21 mouse cellular contexts compared by ENCODE assay signal in genomic region chr12:57624011-57624608, GRCm38 (mm10).
DNase-seq lines count a peak whose midpoint lies in the region; ATAC-seq and TF ChIP-seq lines count a peak whose summit lies in the region.
"Had no signal": no experiment of that assay in that cellular context is flagged by ENCODE, and none has a peak within 500 bp of the region (broad histone marks: within the 10 kb centered on the region; RNA-seq: fewer than 3 reads in every experiment).

No protein-coding gene starts in this region.

- no peak overlapping the region for H3K9ac ChIP-seq in midbrain, embryonic 11.5 days (ENCODE audit: low read length)
- H3K9ac ChIP-seq in midbrain, embryonic 16.5 days (ENCODE audit: low read depth, low read length), result no peak overlapping the region
- H3K9ac ChIP-seq in midbrain, postnatal 0 days (replicated peaks; ENCODE audit: low read length, poor library complexity, severe bottlenecking), result no peak overlapping the region
- no peak overlapping the region for H3K9ac ChIP-seq in forebrain, embryonic 14.5 days (ENCODE audit: low read length)
- H3K9ac ChIP-seq: forebrain, embryonic 13.5 days; hindbrain, embryonic 12.5 days; liver, embryonic 13.5 days had no signal

- TF ChIP-seq CTCF in midbrain, postnatal 0 days (IDR thresholded peaks at IDR 0.05), result no peak

- 24% methylated on average over 4 of the region's 4 CpGs for WGBS in heart, embryonic 10.5 days
- WGBS in midbrain, embryonic 11.5 days, result 34% methylated on average over 4 of the region's 4 CpGs
- WGBS in midbrain, embryonic 16.5 days, result 21% methylated on average over 4 of the region's 4 CpGs
- 24% methylated on average over 4 of the region's 4 CpGs for WGBS in midbrain, postnatal 0 days
- 15% methylated on average over 4 of the region's 4 CpGs for WGBS in forebrain, embryonic 14.5 days

- intact Hi-C loops in heart, postnatal 14 days (cut with DNase I), result no loop called here

- H3K4me3 ChIP-seq in heart, embryonic 10.5 days, result no peak overlapping the region; the same call in 1 of the 2 replicates
- no peak overlapping the region for H3K4me3 ChIP-seq in midbrain, embryonic 11.5 days (ENCODE audit: low read depth, low read length)
- H3K4me3 ChIP-seq in midbrain, embryonic 16.5 days (ENCODE audit: low read depth, low read length), result no peak overlapping the region
- H3K4me3 ChIP-seq in midbrain, postnatal 0 days (ENCODE audit: low read depth, low read length), result no peak overlapping the region
- H3K4me3 ChIP-seq in forebrain, embryonic 14.5 days (ENCODE audit: low read depth, low read length), result no peak overlapping the region
- H3K4me3 ChIP-seq: forebrain, embryonic 13.5 days; hindbrain, embryonic 12.5 days; left cerebral cortex, adult 2 months; liver, embryonic 13.5 days had no signal

- H3K36me3 ChIP-seq in heart, embryonic 10.5 days, result no peaks in the 10 kb centered on the region
- H3K36me3 ChIP-seq in midbrain, embryonic 11.5 days (ENCODE audit: control insufficient read depth, insufficient read depth, low read length), result no peaks in the 10 kb centered on the region
- H3K36me3 ChIP-seq in midbrain, embryonic 16.5 days (ENCODE audit: control insufficient read depth, insufficient read depth, low read length), result no peaks in the 10 kb centered on the region
- no peaks in the 10 kb centered on the region for H3K36me3 ChIP-seq in midbrain, postnatal 0 days (ENCODE audit: insufficient read depth, low read length)
- no peaks in the 10 kb centered on the region for H3K36me3 ChIP-seq in forebrain, embryonic 14.5 days (ENCODE audit: control insufficient read depth, insufficient read depth, low read length)
- H3K36me3 ChIP-seq: hindbrain, embryonic 12.5 days; liver, embryonic 13.5 days had no signal

- no peaks in the 10 kb centered on the region for H3K9me3 ChIP-seq in heart, embryonic 10.5 days
- H3K9me3 ChIP-seq in midbrain, embryonic 11.5 days (ENCODE audit: control insufficient read depth, low read length), result no peaks in the 10 kb centered on the region
- H3K9me3 ChIP-seq in midbrain, embryonic 16.5 days (replicated peaks; ENCODE audit: control insufficient read depth, low read length, poor library complexity, severe bottlenecking), result no peaks in the 10 kb centered on the region
- H3K9me3 ChIP-seq in midbrain, postnatal 0 days (ENCODE audit: low read length), result no peaks in the 10 kb centered on the region
- H3K9me3 ChIP-seq in forebrain, embryonic 14.5 days (replicated peaks; ENCODE audit: control insufficient read depth, low read length), result no peaks in the 10 kb centered on the region
- H3K9me3 ChIP-seq: forebrain, embryonic 13.5 days; hindbrain, embryonic 12.5 days; liver, embryonic 13.5 days had no signal

- 0 out of 2 replicates have a peak, but pooled peaks cover 6% of the 10 kb centered on the region for H3K4me1 ChIP-seq in heart, embryonic 10.5 days
- 0 out of 2 replicates have a peak, but pooled peaks cover 4% of the 10 kb centered on the region for H3K4me1 ChIP-seq in midbrain, embryonic 11.5 days (ENCODE audit: control insufficient read depth, insufficient read depth, low read length)
- no peaks in the 10 kb centered on the region for H3K4me1 ChIP-seq in midbrain, embryonic 16.5 days (ENCODE audit: control insufficient read depth, insufficient read depth, low read length)
- H3K4me1 ChIP-seq in midbrain, postnatal 0 days (ENCODE audit: insufficient read depth, low read length), result no peaks in the 10 kb centered on the region
- no peaks in the 10 kb centered on the region for H3K4me1 ChIP-seq in forebrain, embryonic 14.5 days (ENCODE audit: control insufficient read depth, insufficient read depth, low read length)
- H3K4me1 ChIP-seq: hindbrain, embryonic 12.5 days; liver, embryonic 13.5 days had no signal

- 0 out of 2 replicates have a peak overlapping the region, but pooled peaks have one; percentile 22 for H3K27ac ChIP-seq in heart, embryonic 10.5 days
- H3K27ac ChIP-seq in midbrain, embryonic 11.5 days (ENCODE audit: low read depth, low read length), result no peak overlapping the region
- no peak overlapping the region for H3K27ac ChIP-seq in midbrain, embryonic 16.5 days (ENCODE audit: low read length)
- no peak overlapping the region for H3K27ac ChIP-seq in midbrain, postnatal 0 days (ENCODE audit: low read depth, low read length)
- H3K27ac ChIP-seq in forebrain, embryonic 14.5 days (ENCODE audit: low read depth, low read length), result no peak overlapping the region
- H3K27ac ChIP-seq: forebrain, embryonic 13.5 days; hindbrain, embryonic 12.5 days; left cerebral cortex, adult 2 months; liver, embryonic 13.5 days had no signal

- no peaks in the 10 kb centered on the region for H3K27me3 ChIP-seq in heart, embryonic 10.5 days (ENCODE audit: insufficient read depth, poor library complexity, severe bottlenecking)
- no peaks in the 10 kb centered on the region for H3K27me3 ChIP-seq in midbrain, embryonic 11.5 days (ENCODE audit: control insufficient read depth, insufficient read depth, low read length)
- no peaks in the 10 kb centered on the region for H3K27me3 ChIP-seq in midbrain, embryonic 16.5 days (ENCODE audit: control insufficient read depth, insufficient read depth, low read depth, low read length)
- H3K27me3 ChIP-seq in midbrain, postnatal 0 days (ENCODE audit: insufficient read depth, low read length), result no peaks in the 10 kb centered on the region
- H3K27me3 ChIP-seq in forebrain, embryonic 14.5 days (replicated peaks; ENCODE audit: control insufficient read depth, insufficient read depth, low read length), result no peaks in the 10 kb centered on the region
- H3K27me3 ChIP-seq: CH12.LX; forebrain, embryonic 13.5 days; hindbrain, embryonic 12.5 days; liver, embryonic 13.5 days had no signal

- peak; percentile 63; the same call in 1 of the 2 replicates for ATAC-seq in midbrain, embryonic 11.5 days (ENCODE audit: low FRiP score)
- ATAC-seq in midbrain, embryonic 16.5 days, result no peak
- ATAC-seq in midbrain, postnatal 0 days (ENCODE audit: low FRiP score), result peak; percentile 41; the same call in 1 of the 2 replicates
- no peak for ATAC-seq in erythroblast, adult 5-6 weeks (replicated peaks; ENCODE audit: low FRiP score, poor library complexity, severe bottlenecking)
- no peak for ATAC-seq in forebrain, embryonic 14.5 days
- ATAC-seq: forebrain, embryonic 13.5 days; inflammation-experienced regulatory T-cells, adult 6 months had no signal

- H3K4me2 ChIP-seq in midbrain, embryonic 11.5 days, result no peak overlapping the region
- no peak overlapping the region for H3K4me2 ChIP-seq in midbrain, embryonic 16.5 days (ENCODE audit: low read length)
- H3K4me2 ChIP-seq in midbrain, postnatal 0 days (ENCODE audit: low read depth, low read length, poor library complexity, severe bottlenecking), result no peak overlapping the region
- H3K4me2 ChIP-seq in forebrain, embryonic 14.5 days (ENCODE audit: low read length), result no peak overlapping the region
- H3K4me2 ChIP-seq: forebrain, embryonic 13.5 days; hindbrain, embryonic 12.5 days; liver, embryonic 13.5 days had no signal

- no peak for DNase-seq in heart, embryonic 10.5 days (ENCODE audit: low spot score)
- no peak for DNase-seq in heart, postnatal 14 days
- no peak for DNase-seq in midbrain, embryonic 11.5 days (ENCODE audit: low spot score, missing footprints)
- no peak for DNase-seq in midbrain, postnatal 0 days (ENCODE audit: low spot score)
- DNase-seq in urinary bladder, postnatal 36 days (ENCODE audit: low spot score in 2 of 2), result peak; percentile 39 to 51
- no peak for DNase-seq in forebrain, embryonic 14.5 days (ENCODE audit: low spot score)
- DNase-seq: adrenal gland, adult 8-10 months; cerebellum, adult 11 months; cerebellum, postnatal 25 days; gastrocnemius, postnatal 25 days; kidney, postnatal 10 days; liver, embryonic 13.5 days; right cerebral cortex, adult 18-20 months; thymus, postnatal 14 days had no signal

Comparison
In these comparisons a context has a peak if more than half of its experiments do, and no peak if none do; other contexts are left out.
1. ATAC-seq: peak in midbrain, embryonic 11.5 days (single experiment) and midbrain, postnatal 0 days (single experiment); none in midbrain, embryonic 16.5 days (single experiment), erythroblast, adult 5-6 weeks (single experiment) and forebrain, embryonic 14.5 days (single experiment).
2. DNase-seq: peak in urinary bladder, postnatal 36 days (2 of 2); none in heart, embryonic 10.5 days (single experiment), heart, postnatal 14 days (0 of 2), midbrain, embryonic 11.5 days (single experiment), midbrain, postnatal 0 days (single experiment) and forebrain, embryonic 14.5 days (single experiment).